Mouse (Mus musculus): ENCODE measurements around the gene Wfs1.
"Not testable (repeated sequence)": the region's sequence is repeated elsewhere in the genome, so short reads cannot be mapped to it uniquely, and the experiment has no call there.

Wfs1 gene

GRCm38 (mm10) chr5:36982271-36982670 is 6.7 kb downstream of the Wfs1 start:
- no peak for DNase-seq

- no peak for DNase-seq
Measured at GRCm38 (mm10) chr5:36979631-36980030, 9.4 kb downstream of the Wfs1 start.

- DNase-seq = peak; percentile 37
Measured at GRCm38 (mm10) chr5:36979001-36979400, 10.0 kb downstream of the Wfs1 start.

- DNase-seq = no peak
Measured at GRCm38 (mm10) chr5:36977809-36978208, 11.2 kb downstream of the Wfs1 start.

GRCm38 (mm10) chr5:36975336-36975735 is 13.7 kb downstream of the Wfs1 start:
- no peak for DNase-seq

GRCm38 (mm10) chr5:36971587-36971986 is 17.4 kb downstream of the Wfs1 start:
- no peak for DNase-seq

- DNase-seq = no peak
Measured at GRCm38 (mm10) chr5:36960501-36960900, 28.5 kb downstream of the Wfs1 start.

GRCm38 (mm10) chr5:36958837-36959236 is 30.2 kb downstream of the Wfs1 start:
- DNase-seq = peak; percentile 78

GRCm38 (mm10) chr5:36955366-36955765 is 33.6 kb downstream of the Wfs1 start:
- peak; percentile 20 for DNase-seq

- DNase-seq = no peak
Measured at GRCm38 (mm10) chr5:36952311-36952710, 36.7 kb downstream of the Wfs1 start.

GRCm38 (mm10) chr5:36950871-36951270 is 38.1 kb downstream of the Wfs1 start:
- no peak for DNase-seq

- peak; percentile 76 for DNase-seq
Measured at GRCm38 (mm10) chr5:36948831-36949230, 40.2 kb downstream of the Wfs1 start.

GRCm38 (mm10) chr5:36946445-36946844 is 42.6 kb downstream of the Wfs1 start:
- DNase-seq = peak; percentile 34

- no peak for DNase-seq
Measured at GRCm38 (mm10) chr5:36945713-36946112, 43.3 kb downstream of the Wfs1 start.

GRCm38 (mm10) chr5:36945102-36945701 is 43.8 kb downstream of the Wfs1 start:
- DNase-seq = no peak

GRCm38 (mm10) chr5:36944552-36944951 is 44.5 kb downstream of the Wfs1 start:
- no peak for DNase-seq

- no peak for DNase-seq
Measured at GRCm38 (mm10) chr5:36942446-36942845, 46.6 kb downstream of the Wfs1 start.

- DNase-seq = not testable (repeated sequence)
Measured at GRCm38 (mm10) chr5:36938991-36939390, 50.0 kb downstream of the Wfs1 start.

- DNase-seq = no peak
Measured at GRCm38 (mm10) chr5:36938021-36938420, 51.0 kb downstream of the Wfs1 start.

- DNase-seq = no peak
Measured at GRCm38 (mm10) chr5:36936548-36936947, 52.5 kb downstream of the Wfs1 start.

GRCm38 (mm10) chr5:36935486-36936473 is 53.2 kb downstream of the Wfs1 start:
- no peak for DNase-seq

GRCm38 (mm10) chr5:36933383-36933782 is 55.6 kb downstream of the Wfs1 start:
- DNase-seq = no peak

GRCm38 (mm10) chr5:36929376-36929775 is 59.6 kb downstream of the Wfs1 start:
- DNase-seq = no peak

GRCm38 (mm10) chr5:36928701-36929100 is 60.3 kb downstream of the Wfs1 start:
- DNase-seq = no peak

All from lung, postnatal 36 days (tissue).